Mouse (Mus musculus) heart, adult 2 months (tissue): ENCODE data around the gene Anks1b. TPM values are rescaled to one million over a fixed set of nuclear protein-coding genes. Genes with fewer than 3 reads are reported as not detected.

Experiments used
- DNase-seq, 2 experiments: peaks; one replicate each; pipeline ENCODE4 v3.0.0; 2021
- H3K27ac ChIP-seq: fragments of 200-600 bp; 2 replicates; pipeline ENCODE4 v1.8.1; 2022
- H3K27me3 ChIP-seq: fragments of 200-500 bp; 2 replicates; pipeline ENCODE4 v1.6.1; 2012; ENCODE audit warnings: mild to moderate bottlenecking, low read length, inconsistent platforms, mixed read lengths; ENCODE audit not compliant: control insufficient read depth, insufficient read depth
- H3K36me3 ChIP-seq: fragments of 200-500 bp; 2 replicates; pipeline ENCODE4 v1.6.1; 2012; ENCODE audit warnings: low read length, inconsistent platforms; ENCODE audit not compliant: control insufficient read depth, insufficient read depth
- H3K4me1 ChIP-seq: fragments of 200-500 bp; 2 replicates; pipeline ENCODE4 v1.6.1; 2011; ENCODE audit warnings: low read length; ENCODE audit not compliant: control insufficient read depth, insufficient read depth
- H3K4me3 ChIP-seq: fragments of 200-600 bp; 2 replicates; pipeline ENCODE4 v1.8.1; 2022
- H3K79me2 ChIP-seq: fragments of 200-500 bp; replicated peaks from 2 replicates; pipeline ENCODE4 v1.6.1; 2012; ENCODE audit warnings: mild to moderate bottlenecking, inconsistent platforms, low read length, moderate library complexity, mixed read lengths; ENCODE audit not compliant: control insufficient read depth, insufficient read depth
- H3K9ac ChIP-seq: fragments of 200-500 bp; 2 replicates; pipeline ENCODE4 v1.6.1; 2012; ENCODE audit warnings: low read depth, mild to moderate bottlenecking, control low read depth, inconsistent platforms, low read length, mixed read lengths
- CTCF ChIP-seq: fragments of 200-600 bp; IDR thresholded peaks from 2 replicates; pipeline ENCODE4 v1.8.1; 2022; ENCODE audit warnings: antibody characterized with exemption, mild to moderate bottlenecking, moderate library complexity
- EP300 ChIP-seq: fragments of 200-500 bp; IDR thresholded peaks from 2 replicates; pipeline ENCODE4 v1.6.1; 2011; ENCODE audit warnings: low read depth, low read length, control low read depth; ENCODE audit not compliant: insufficient read depth
- POLR2A ChIP-seq: fragments of 200-500 bp; IDR thresholded peaks from 2 replicates; pipeline ENCODE4 v1.6.1; 2011; ENCODE audit warnings: mild to moderate bottlenecking, low read depth, low read length, control low read depth; ENCODE audit not compliant: insufficient read depth
- WGBS: fragments of 180-500 bp; shearing (Covaris S2); methylation state at CpG from one replicate; pipeline ENCODE4 v1.1.7; 2018; 5-methylcytosine and 5-hydroxymethylcytosine counted together
- intact Hi-C: fragments of 180-260 bp; cut with DNase I; formaldehyde crosslinking; loops from one replicate; pipeline ENCODE4 v1.15.1; 2025
- polyA plus RNA-seq: library from polyadenylated mRNA; depleted of rRNA; stranded (reverse); fragments of >200 nt; gene quantifications from 2 replicates; pipeline ENCODE4 v1.2.3, GENCODE M21; 2012
- total RNA-seq, 2 experiments: library from RNA; stranded (reverse); gene quantifications; 2 replicates each; pipeline ENCODE4 v1.2.3; 2021

Anks1b gene
- total and polyA plus RNA-seq, 3 experiments, result 0.16 to 0.80 (median 0.52) TPM

DNA sequence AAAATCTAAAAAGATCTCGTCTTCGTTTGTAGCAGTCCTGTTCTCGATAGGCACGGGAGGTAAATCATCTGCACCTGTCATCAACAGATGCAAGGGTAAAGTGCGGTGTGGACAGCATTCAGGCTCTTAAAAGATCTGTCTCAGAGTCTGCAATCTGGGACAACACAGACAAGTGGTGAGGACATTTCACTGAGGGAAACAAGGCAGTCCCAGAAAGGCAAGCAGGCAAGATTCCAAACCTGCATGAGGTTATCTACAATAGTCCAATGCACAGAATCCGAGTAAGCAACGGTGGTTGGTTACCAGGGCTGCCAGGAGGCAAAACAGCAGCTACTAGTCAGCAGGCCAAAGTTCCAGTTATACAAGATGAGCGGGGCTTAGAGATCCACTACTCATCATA, 912.4 kb downstream of the Anks1b start:
- no peaks in the 10 kb centered on the region for H3K27me3 ChIP-seq
- H3K9ac ChIP-seq, result no peak overlapping the region
- no peak overlapping the region for H3K4me3 ChIP-seq
- H3K36me3 ChIP-seq, result no peaks in the 10 kb centered on the region
- DNase-seq, result no peak
- H3K27ac ChIP-seq, result no peak overlapping the region
- no peaks in the 10 kb centered on the region for H3K4me1 ChIP-seq
- intact Hi-C loops, result no loop called here
- 73% methylated on average over 8 of the region's 8 CpGs for WGBS
- TF ChIP-seq POLR2A, result no peak
- TF ChIP-seq EP300, result no peak
- TF ChIP-seq CTCF, result no peak
- H3K79me2 ChIP-seq, result no peaks in the 10 kb centered on the region

- 43% methylated on average over 6 of the region's 6 CpGs for WGBS
- intact Hi-C loops, result no loop called here
- Histone ChIP-seq H3K9ac (no peak overlapping the region), H3K4me1 (no peaks in the 10 kb centered on the region), H3K79me2 (no peaks in the 10 kb centered on the region), H3K36me3 (no peaks in the 10 kb centered on the region), H3K4me3 (no peak overlapping the region), H3K27ac (no peak overlapping the region), H3K27me3 (no peaks in the 10 kb centered on the region)
- no peak for DNase-seq
- no peak for TF ChIP-seq POLR2A
- peak; percentile 18; the same call in 1 of the 2 replicates for TF ChIP-seq CTCF
Observed at GRCm38 (mm10) chr10:90803112-90803511, 929.8 kb downstream of the Anks1b start.

- Histone ChIP-seq H3K4me3 (no peak overlapping the region), H3K9ac (no peak overlapping the region), H3K4me1 (no peaks in the 10 kb centered on the region), H3K36me3 (no peaks in the 10 kb centered on the region), H3K79me2 (no peaks in the 10 kb centered on the region), H3K27me3 (no peaks in the 10 kb centered on the region), H3K27ac (no peak overlapping the region)
- DNase-seq, result no peak
- TF ChIP-seq POLR2A, result no peak
- TF ChIP-seq EP300, result no peak
- TF ChIP-seq CTCF, result no peak
- 23% methylated on average over 4 of the region's 4 CpGs for WGBS
- intact Hi-C loops, result no loop called here
Observed at GRCm38 (mm10) chr10:90804602-90805095, 931.3 kb downstream of the Anks1b start.

DNA sequence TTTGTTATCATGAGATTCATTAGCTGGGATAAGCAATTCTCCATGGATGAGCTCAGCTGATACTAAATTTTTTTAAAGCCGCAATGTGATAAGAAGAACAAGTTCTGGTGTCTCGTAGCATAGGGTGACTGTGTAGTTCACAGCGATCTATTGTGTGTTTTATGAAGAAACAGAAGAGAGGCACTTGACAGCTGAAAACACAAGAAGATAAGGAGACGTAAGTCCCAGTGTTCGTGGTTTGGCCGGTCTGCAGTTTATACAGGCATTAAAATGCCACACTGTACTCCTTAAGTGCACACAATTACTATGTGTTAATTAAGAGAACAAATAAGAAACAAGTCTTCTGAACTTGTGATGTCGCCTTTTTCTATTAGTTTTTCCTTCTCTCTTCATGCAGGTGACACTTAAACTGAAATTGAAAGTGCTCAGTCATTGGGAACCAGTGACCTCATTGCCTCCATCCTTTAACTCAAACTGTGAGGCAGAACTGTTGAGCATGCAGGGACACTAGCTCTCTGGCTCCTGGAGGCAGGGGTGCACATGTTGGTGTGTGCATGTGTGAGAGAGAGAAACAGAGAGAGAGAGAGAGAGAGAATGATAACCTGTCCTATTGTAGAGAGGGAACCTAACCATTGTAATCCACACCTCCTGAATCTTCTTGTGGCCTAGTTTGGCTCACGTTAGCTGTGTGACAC, 935.5 kb downstream of the Anks1b start:
- Histone ChIP-seq H3K27ac (no peak overlapping the region), H3K9ac (no peak overlapping the region), H3K36me3 (no peaks in the 10 kb centered on the region), H3K4me1 (no peaks in the 10 kb centered on the region), H3K4me3 (no peak overlapping the region), H3K79me2 (no peaks in the 10 kb centered on the region), H3K27me3 (no peaks in the 10 kb centered on the region)
- 57% methylated on average over 8 of the region's 8 CpGs for WGBS
- intact Hi-C loops, result no loop called here
- no peak for DNase-seq
- TF ChIP-seq POLR2A (no peak), CTCF (no peak), EP300 (no peak)

- H3K27me3 ChIP-seq, result no peaks in the 10 kb centered on the region
- no peak overlapping the region for H3K27ac ChIP-seq
- no peaks in the 10 kb centered on the region for H3K79me2 ChIP-seq
- no peaks in the 10 kb centered on the region for H3K4me1 ChIP-seq
- intact Hi-C loops, result no loop called here
- no peaks in the 10 kb centered on the region for H3K36me3 ChIP-seq
- H3K4me3 ChIP-seq, result no peak overlapping the region
- no peak overlapping the region for H3K9ac ChIP-seq
- TF ChIP-seq POLR2A (no peak), EP300 (no peak)
- WGBS, result 28% methylated on average over 8 of the region's 8 CpGs
- no peak for DNase-seq
Observed at GRCm38 (mm10) chr10:90809911-90810590, 936.7 kb downstream of the Anks1b start.

DNA sequence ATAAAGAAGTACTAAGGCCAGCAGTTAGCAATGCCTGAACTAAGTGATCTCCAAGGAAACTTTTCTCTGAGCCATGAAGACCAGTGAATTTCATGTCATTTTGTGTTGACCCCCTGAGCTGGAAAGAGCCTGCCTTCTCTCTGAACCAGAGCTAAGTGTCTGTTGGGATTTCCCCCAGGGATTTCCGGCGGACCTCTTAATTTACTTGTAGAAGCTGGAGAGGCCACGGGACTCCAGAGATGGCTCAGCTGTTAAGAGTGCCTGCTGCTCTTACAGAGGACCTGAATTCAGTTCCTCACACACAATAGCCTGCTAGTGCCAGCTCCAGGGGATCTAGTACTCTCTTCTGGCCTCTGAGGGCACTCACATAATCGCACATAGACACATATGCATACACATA, 938.1 kb downstream of the Anks1b start:
- Histone ChIP-seq H3K4me3 (no peak overlapping the region), H3K79me2 (no peaks in the 10 kb centered on the region), H3K27ac (no peak overlapping the region), H3K9ac (no peak overlapping the region), H3K27me3 (no peaks in the 10 kb centered on the region), H3K36me3 (no peaks in the 10 kb centered on the region), H3K4me1 (no peaks in the 10 kb centered on the region)
- intact Hi-C loops, result no loop called here
- TF ChIP-seq POLR2A (no peak), CTCF (no peak), EP300 (no peak)
- WGBS, result 73% methylated on average over 4 of the region's 4 CpGs
- no peak for DNase-seq
